Mouse (Mus musculus) thymus, adult 2 months (tissue): ENCODE measurements around the gene Tmem120a.

Source experiments
- CTCF ChIP-seq: fragments of 200-500 bp; IDR thresholded peaks from 2 replicates; pipeline ENCODE4 v1.5.1; 2012; ENCODE audit warnings: mild to moderate bottlenecking, control low read depth, low read length, moderate library complexity, borderline replicate concordance; ENCODE audit not compliant: control insufficient read depth, poor library complexity, insufficient read depth; ENCODE audit errors: extremely low read depth
- POLR2A ChIP-seq: fragments of 200-500 bp; IDR thresholded peaks from 2 replicates; pipeline ENCODE4 v1.6.1; 2012; ENCODE audit warnings: mild to moderate bottlenecking, low read length, control low read depth, moderate library complexity; ENCODE audit not compliant: control insufficient read depth, poor library complexity, insufficient read depth; ENCODE audit errors: extremely low read depth

GRCm38 (mm10) chr5:135690401-135690800 is 53.8 kb downstream of the Tmem120a start:
- TF ChIP-seq POLR2A (no peak), CTCF (no peak)
